Mouse (Mus musculus): ENCODE measurements around the gene Stip1. TPM values are rescaled to one million over a fixed set of nuclear protein-coding genes. Genes with fewer than 3 reads are reported as not detected.
A peak's percentile ranks its signal among the peaks of the same experiment; 100 is the strongest.

Stip1 gene
- total and polyA plus RNA-seq, 3 experiments = 284 to 430 (median 370) TPM

- TF ChIP-seq TBP (IDR thresholded peaks at IDR 0.05; ENCODE audit: low read depth, low read length) = peak; percentile 71
- TF ChIP-seq POLR2AphosphoS2 (IDR thresholded peaks at IDR 0.05; ENCODE audit: low read length) = peak; percentile 90
- no peak; the same call in 1 of the 2 replicates for TF ChIP-seq JUND (IDR thresholded peaks at IDR 0.05; ENCODE audit: low read depth, low read length)
- peak; percentile 68 for TF ChIP-seq TCF12 (IDR thresholded peaks at IDR 0.05; ENCODE audit: low read depth, low read length)
Measured at GRCm38 (mm10) chr19:7039841-7040636, at the start of gene Stip1 (continued).

- Histone ChIP-seq H3K79me2 (ENCODE audit: control insufficient read depth, insufficient read depth, low read length, poor library complexity) (no peaks in the 10 kb centered on the region), H3K4me3 (ENCODE audit: control insufficient read depth in 1 of 2, insufficient read depth in 1 of 2, low read depth in 2 of 2, low read length in 2 of 2) (no peak overlapping the region), H3K27ac (ENCODE audit: control insufficient read depth, low read depth, low read length) (no peak overlapping the region), H3K9me3 (replicated peaks; ENCODE audit: insufficient read depth, low read length) (no peaks in the 10 kb centered on the region), H3K36me3 (ENCODE audit: control insufficient read depth in 1 of 2, insufficient read depth in 2 of 2, low read length in 2 of 2) (no peaks in the 10 kb centered on the region), H3K4me1 (ENCODE audit: control insufficient read depth in 1 of 2, insufficient read depth in 2 of 2, low read length in 2 of 2) (no peaks in the 10 kb centered on the region), H3K27me3 (ENCODE audit: control insufficient read depth in 1 of 2, insufficient read depth in 2 of 2, low read length in 2 of 2) (no peaks in the 10 kb centered on the region), H3K9ac (ENCODE audit: control insufficient read depth, low read depth, low read length, poor library complexity, severe bottlenecking) (no peak overlapping the region)
- no peak for DNase-seq (ENCODE audit: low read depth, low spot score)
- no peak for TF ChIP-seq MXI1 (IDR thresholded peaks at IDR 0.05; ENCODE audit: low read depth, low read length)
- no peak for TF ChIP-seq GATA1 (IDR thresholded peaks at IDR 0.05; ENCODE audit: low read depth, low read length)
- no peak for TF ChIP-seq ZC3H11A (IDR thresholded peaks at IDR 0.05; ENCODE audit: low read depth, low read length)
- TF ChIP-seq POLR2A (IDR thresholded peaks at IDR 0.05; ENCODE audit: control insufficient read depth in 1 of 2, insufficient read depth in 1 of 2, low read depth in 1 of 2, low read length in 2 of 2, poor library complexity in 1 of 2) = no peak
- no peak for TF ChIP-seq MYC (IDR thresholded peaks at IDR 0.05; ENCODE audit: low read depth, low read length)
- no peak for TF ChIP-seq MAX (IDR thresholded peaks at IDR 0.05; ENCODE audit: low read length)
- TF ChIP-seq SIN3A (IDR thresholded peaks at IDR 0.05; ENCODE audit: low read length) = no peak
- TF ChIP-seq USF1 (IDR thresholded peaks at IDR 0.05; ENCODE audit: low read depth, low read length) = no peak
- TF ChIP-seq KAT2A (conservative IDR thresholded peaks at IDR 0.05; ENCODE audit: low read depth, low read length) = no peak
- TF ChIP-seq SMC3 (IDR thresholded peaks at IDR 0.05; ENCODE audit: low read depth, low read length) = no peak
- TF ChIP-seq JUND (IDR thresholded peaks at IDR 0.05; ENCODE audit: low read depth, low read length) = no peak
- no peak for TF ChIP-seq POLR2AphosphoS2 (IDR thresholded peaks at IDR 0.05; ENCODE audit: low read length)
- TF ChIP-seq ZKSCAN1 (IDR thresholded peaks at IDR 0.05; ENCODE audit: low read depth, low read length) = no peak
- no peak for TF ChIP-seq USF2 (IDR thresholded peaks at IDR 0.05; ENCODE audit: borderline replicate concordance in 1 of 2, insufficient read depth in 1 of 2, low read depth in 1 of 2, low read length in 2 of 2)
Measured at GRCm38 (mm10) chr19:7089050-7089449, 49.3 kb upstream of the Stip1 start.

GRCm38 (mm10) chr19:7088558-7088957, 48.8 kb upstream of the Stip1 start:
- Histone ChIP-seq H3K4me1 (ENCODE audit: control insufficient read depth in 1 of 2, insufficient read depth in 2 of 2, low read length in 2 of 2) (no peaks in the 10 kb centered on the region), H3K9ac (ENCODE audit: control insufficient read depth, low read depth, low read length, poor library complexity, severe bottlenecking) (no peak overlapping the region), H3K27me3 (ENCODE audit: control insufficient read depth in 1 of 2, insufficient read depth in 2 of 2, low read length in 2 of 2) (no peaks in the 10 kb centered on the region), H3K9me3 (replicated peaks; ENCODE audit: insufficient read depth, low read length) (no peaks in the 10 kb centered on the region), H3K27ac (ENCODE audit: control insufficient read depth, low read depth, low read length) (no peak overlapping the region), H3K36me3 (ENCODE audit: control insufficient read depth in 1 of 2, insufficient read depth in 2 of 2, low read length in 2 of 2) (no peaks in the 10 kb centered on the region), H3K79me2 (ENCODE audit: control insufficient read depth, insufficient read depth, low read length, poor library complexity) (no peaks in the 10 kb centered on the region), H3K4me3 (ENCODE audit: control insufficient read depth in 1 of 2, insufficient read depth in 1 of 2, low read depth in 2 of 2, low read length in 2 of 2) (no peak overlapping the region)
- no peak for DNase-seq (ENCODE audit: low read depth, low spot score)
- no peak for TF ChIP-seq ZMIZ1 (IDR thresholded peaks at IDR 0.05; ENCODE audit: low read depth, low read length)
- no peak for TF ChIP-seq EP300 (IDR thresholded peaks at IDR 0.05; ENCODE audit: low read depth in 1 of 2, low read length in 2 of 2)
- TF ChIP-seq MEF2A (IDR thresholded peaks at IDR 0.05; ENCODE audit: extremely low read depth, insufficient replicate concordance, low read depth, low read length, poor library complexity, severe bottlenecking) = no peak
- no peak for TF ChIP-seq ZKSCAN1 (IDR thresholded peaks at IDR 0.05; ENCODE audit: low read depth, low read length)
- TF ChIP-seq MAFK (IDR thresholded peaks at IDR 0.05; ENCODE audit: borderline replicate concordance, low read depth, low read length) = no peak
- no peak for TF ChIP-seq MAZ (IDR thresholded peaks at IDR 0.05; ENCODE audit: low read depth, low read length)
- no peak for TF ChIP-seq USF2 (IDR thresholded peaks at IDR 0.05; ENCODE audit: borderline replicate concordance in 1 of 2, insufficient read depth in 1 of 2, low read depth in 1 of 2, low read length in 2 of 2)
- no peak for TF ChIP-seq RAD21 (IDR thresholded peaks at IDR 0.05; ENCODE audit: low read depth, low read length)
- TF ChIP-seq UBTF (IDR thresholded peaks at IDR 0.05; ENCODE audit: borderline replicate concordance, insufficient read depth, low read depth, low read length) = no peak
- no peak for TF ChIP-seq HCFC1 (IDR thresholded peaks at IDR 0.05; ENCODE audit: low read depth, low read length)
- TF ChIP-seq GATA1 (IDR thresholded peaks at IDR 0.05; ENCODE audit: low read depth, low read length) = no peak
- no peak for TF ChIP-seq SIN3A (IDR thresholded peaks at IDR 0.05; ENCODE audit: low read length)
- no peak for TF ChIP-seq MAX (IDR thresholded peaks at IDR 0.05; ENCODE audit: low read length)
- TF ChIP-seq ELF1 (IDR thresholded peaks at IDR 0.05; ENCODE audit: low read depth, low read length) = no peak
- no peak for TF ChIP-seq POLR2A (IDR thresholded peaks at IDR 0.05; ENCODE audit: control insufficient read depth in 1 of 2, insufficient read depth in 1 of 2, low read depth in 1 of 2, low read length in 2 of 2, poor library complexity in 1 of 2)
- no peak for TF ChIP-seq TCF12 (IDR thresholded peaks at IDR 0.05; ENCODE audit: low read depth, low read length)
- TF ChIP-seq USF1 (IDR thresholded peaks at IDR 0.05; ENCODE audit: low read depth, low read length) = no peak
- TF ChIP-seq CHD1 (IDR thresholded peaks at IDR 0.05; ENCODE audit: low read depth, low read length) = no peak
- TF ChIP-seq POLR2AphosphoS2 (IDR thresholded peaks at IDR 0.05; ENCODE audit: low read length) = no peak
